Mouse (Mus musculus) heart, postnatal 4 days (tissue): ENCODE data around the gene Myo1d. TPM values are rescaled to one million over a fixed set of nuclear protein-coding genes. Genes with fewer than 3 reads are reported as not detected.

Experiments
- DNase-seq: peaks from one replicate; pipeline ENCODE4 v3.0.0; 2021
- total RNA-seq, 2 experiments: library from RNA; stranded (reverse); gene quantifications; 2 replicates each; pipeline ENCODE4 v1.2.3; 2021

The Myo1d gene
- total RNA-seq, 2 experiments from 2014 or later, result 17.4 to 18.5 TPM

GRCm38 (mm10) chr11:80532966-80533365, 246.9 kb downstream of the Myo1d start:
- no peak for DNase-seq

- DNase-seq, result no peak
Observed at GRCm38 (mm10) chr11:80529149-80529548, 250.7 kb downstream of the Myo1d start.

GRCm38 (mm10) chr11:80527697-80528096, 252.1 kb downstream of the Myo1d start:
- no peak for DNase-seq

GRCm38 (mm10) chr11:80524213-80524612, 255.6 kb downstream of the Myo1d start:
- DNase-seq, result no peak

GRCm38 (mm10) chr11:80523410-80523809, 256.4 kb downstream of the Myo1d start:
- no peak for DNase-seq

GRCm38 (mm10) chr11:80522852-80523251, 257.0 kb downstream of the Myo1d start:
- no peak for DNase-seq

GRCm38 (mm10) chr11:80521148-80521547, 258.7 kb downstream of the Myo1d start:
- DNase-seq, result no peak

- DNase-seq, result no peak
Observed at GRCm38 (mm10) chr11:80518421-80519367, 261.1 kb downstream of the Myo1d start.

GRCm38 (mm10) chr11:80515895-80516294, 263.9 kb downstream of the Myo1d start:
- no peak for DNase-seq

- no peak for DNase-seq
Observed at GRCm38 (mm10) chr11:80515346-80515745, 264.5 kb downstream of the Myo1d start.

GRCm38 (mm10) chr11:80513796-80514195, 266.0 kb downstream of the Myo1d start:
- DNase-seq, result no peak

GRCm38 (mm10) chr11:80512313-80513056, 267.3 kb downstream of the Myo1d start:
- no peak for DNase-seq

- DNase-seq, result no peak
Observed at GRCm38 (mm10) chr11:80510124-80510523, 269.7 kb downstream of the Myo1d start.

GRCm38 (mm10) chr11:80509176-80509506, 270.7 kb downstream of the Myo1d start:
- no peak for DNase-seq

- peak; percentile 19 for DNase-seq
Observed at GRCm38 (mm10) chr11:80508361-80509175, 271.3 kb downstream of the Myo1d start.

GRCm38 (mm10) chr11:80507791-80508190, 272.0 kb downstream of the Myo1d start:
- DNase-seq, result no peak

- no peak for DNase-seq
Observed at GRCm38 (mm10) chr11:80506483-80506882, 273.3 kb downstream of the Myo1d start.

GRCm38 (mm10) chr11:80505581-80505980, 274.2 kb downstream of the Myo1d start:
- DNase-seq, result no peak

- no peak for DNase-seq
Observed at GRCm38 (mm10) chr11:80504519-80505385, 275.1 kb downstream of the Myo1d start.

GRCm38 (mm10) chr11:80503726-80504452, 275.9 kb downstream of the Myo1d start:
- DNase-seq, result no peak

- no peak for DNase-seq
Observed at GRCm38 (mm10) chr11:80503281-80503680, 276.5 kb downstream of the Myo1d start.
